Mouse (Mus musculus): ENCODE results near the gene Mrpl38.

DNA sequence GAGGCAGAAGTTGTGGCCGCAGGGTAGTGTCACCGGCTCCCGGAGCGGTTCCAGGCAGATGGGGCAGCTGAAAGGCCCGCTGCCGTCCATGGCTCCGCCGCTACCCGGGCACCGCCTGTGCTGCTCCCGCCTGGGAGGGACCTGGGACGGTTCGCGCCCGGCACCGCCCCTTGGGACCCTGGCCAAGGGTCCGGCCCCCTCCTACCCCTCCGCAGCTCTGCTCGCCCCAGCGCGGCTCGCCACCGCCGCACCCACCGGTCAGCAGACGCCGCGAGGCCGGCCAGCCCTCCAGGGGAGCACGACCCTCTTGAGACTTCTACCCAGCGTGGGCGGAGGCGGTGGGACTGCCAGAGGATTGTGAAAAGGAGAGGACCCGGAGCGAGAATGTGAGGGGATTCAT is 28.5 kb downstream of the Mrpl38 start:
- TF ChIP-seq POLR2A (IDR thresholded peaks at IDR 0.05; ENCODE audit: borderline replicate concordance, low read depth, low read length), result no peak
- TF ChIP-seq CTCF (IDR thresholded peaks at IDR 0.05; ENCODE audit: low read depth, low read length), result no peak
